Mouse (Mus musculus) liver, postnatal 0 days (tissue): ENCODE data around the gene Ugt1a5.
"Not testable (repeated sequence)": the region's sequence is repeated elsewhere in the genome, so short reads cannot be mapped to it uniquely, and the experiment has no call there.

Experiments
- CTCF ChIP-seq: sonication (generic); IDR thresholded peaks from 2 replicates; pipeline ENCODE4 v1.5.1; 2016; ENCODE audit warnings: antibody characterized with exemption, low read depth
- EP300 ChIP-seq: IDR thresholded peaks from 2 replicates; pipeline ENCODE4 v1.6.1; 2016; ENCODE audit warnings: antibody characterized with exemption, low read depth, mild to moderate bottlenecking

DNA sequence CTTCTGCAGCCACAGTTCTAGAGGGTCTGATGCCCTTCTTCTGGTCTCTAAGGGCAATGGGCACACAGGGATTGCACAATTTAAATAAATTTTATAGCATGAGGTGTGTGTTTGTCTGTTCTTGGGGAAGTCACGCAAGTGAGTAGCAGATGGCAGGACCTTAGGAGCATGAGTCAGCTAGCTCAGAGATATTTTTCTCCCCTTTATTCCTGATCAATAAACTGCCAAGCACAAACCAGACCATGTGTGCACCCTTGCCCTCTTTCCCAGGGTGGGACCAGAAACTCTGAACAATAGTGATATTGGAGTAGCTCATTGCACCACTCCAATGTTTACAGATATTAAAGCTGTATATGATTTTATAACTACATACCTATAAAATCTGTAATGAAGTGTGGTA is 35.6 kb upstream of the Ugt1a5 start:
- TF ChIP-seq EP300, CTCF: not testable (repeated sequence)
